Comparison of ENCODE assay signal across 22 mouse cellular contexts in the genomic region with DNA sequence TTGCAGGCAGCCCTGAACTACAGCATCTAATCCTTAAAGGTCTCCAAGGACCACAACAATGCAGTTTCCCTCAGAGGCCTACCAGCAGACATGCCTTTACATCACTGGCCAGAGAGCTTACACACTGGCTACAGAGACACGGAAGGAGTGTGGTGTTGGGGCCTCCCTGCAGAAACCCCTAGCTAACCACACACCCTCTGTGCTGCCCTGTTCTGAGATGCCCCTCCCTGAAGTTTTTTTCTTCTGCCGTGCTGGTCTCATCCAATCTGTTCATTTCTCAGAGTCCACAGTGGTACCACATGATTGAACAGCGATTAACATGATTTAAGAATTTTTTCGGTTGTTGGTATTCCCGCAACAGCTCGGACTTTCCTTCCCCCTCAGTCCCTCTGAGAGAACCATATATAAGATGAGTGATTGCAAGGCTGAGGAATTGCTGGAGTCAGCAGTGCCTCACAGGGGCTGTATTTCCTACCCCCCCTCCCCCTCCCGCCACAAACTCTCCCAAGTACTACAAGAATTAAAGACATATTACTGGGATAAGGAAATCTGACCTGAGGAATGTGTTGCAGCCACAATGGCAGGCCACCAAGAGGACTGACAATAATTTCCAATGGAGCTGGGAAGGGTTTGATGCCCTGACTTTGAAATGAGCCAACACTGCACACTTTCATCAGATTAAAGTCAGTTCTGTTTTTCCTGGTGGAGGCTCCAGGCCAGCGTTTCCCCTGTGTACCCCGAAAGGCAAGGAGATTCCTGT.
DNase-seq lines count a peak whose midpoint lies in the region; ATAC-seq lines count a peak whose summit lies in the region.
"Had no signal": no experiment of that assay in that cellular context is flagged by ENCODE, and none has a peak within 500 bp of the region (broad histone marks: within the 10 kb centered on the region; RNA-seq: fewer than 3 reads in every experiment).

No protein-coding gene starts in this region.

- H3K9ac ChIP-seq in kidney, embryonic 15.5 days = no peak overlapping the region
- H3K9ac ChIP-seq in limb, embryonic 11.5 days (ENCODE audit: low read length) = no peak overlapping the region

- ATAC-seq in kidney, embryonic 15.5 days (replicated peaks; ENCODE audit: low FRiP score) = peak; percentile 43; the same call in 1 of the 2 replicates
- ATAC-seq in limb, embryonic 11.5 days (ENCODE audit: insufficient number of reproducible peaks, low FRiP score, low TSS enrichment, low read depth) = 0 out of 2 replicates have a peak, but pooled peaks have one; percentile 56
- ATAC-seq: activated CD4-positive, CD25-positive, alpha-beta regulatory T cell, adult 4 months; hindbrain, embryonic 16.5 days; intestine, postnatal 0 days; lung, postnatal 0 days; midbrain, embryonic 16.5 days; Patski had no signal

- H3K4me2 ChIP-seq in kidney, embryonic 15.5 days = no peak overlapping the region
- H3K4me2 ChIP-seq in limb, embryonic 11.5 days (ENCODE audit: low read depth, severe bottlenecking) = no peak overlapping the region
- H3K4me2 ChIP-seq: liver, embryonic 11.5 days had no signal

- 56% methylated on average over 9 of the region's 9 CpGs for WGBS in kidney, embryonic 15.5 days
- WGBS in embryonic facial prominence, embryonic 10.5 days = 73% methylated on average over 9 of the region's 9 CpGs
- WGBS in limb, embryonic 11.5 days = 78% methylated on average over 9 of the region's 9 CpGs

- no peaks in the 10 kb centered on the region for H3K27me3 ChIP-seq in kidney, embryonic 15.5 days
- H3K27me3 ChIP-seq in embryonic facial prominence, embryonic 10.5 days (replicated peaks; ENCODE audit: low read depth, poor library complexity, severe bottlenecking) = no peaks in the 10 kb centered on the region
- no peaks in the 10 kb centered on the region for H3K27me3 ChIP-seq in limb, embryonic 11.5 days (ENCODE audit: control insufficient read depth, insufficient read depth, low read length)
- H3K27me3 ChIP-seq: Patski had no signal

- no peak for DNase-seq in kidney, adult 8-10 months
- peak; percentile 79 for DNase-seq in 3T3-L1 (ENCODE audit: low read depth, low spot score)
- no peak for DNase-seq in embryonic facial prominence, embryonic 10.5 days (ENCODE audit: low spot score)
- DNase-seq in limb, embryonic 11.5 days (ENCODE audit: low spot score) = no peak
- DNase-seq in gastrocnemius, postnatal 4 days (ENCODE audit: low spot score in 2 of 2) = no peak
- no peak for DNase-seq in gastrocnemius, postnatal 10 days
- DNase-seq: adrenal gland, postnatal 14 days; cerebellum, adult 18-20 months; gastrocnemius, postnatal 36 days; right cerebral cortex, adult 18-20 months; thymus, postnatal 4 days had no signal

- peaks cover 20% of the 10 kb centered on the region for H3K4me1 ChIP-seq in kidney, embryonic 15.5 days
- H3K4me1 ChIP-seq in embryonic facial prominence, embryonic 10.5 days = peaks cover 29% of the 10 kb centered on the region
- peaks cover 8% of the 10 kb centered on the region for H3K4me1 ChIP-seq in limb, embryonic 11.5 days (ENCODE audit: control insufficient read depth, insufficient read depth, low read length)

- H3K36me3 ChIP-seq in kidney, embryonic 15.5 days = 0 out of 2 replicates have a peak, but pooled peaks cover 3% of the 10 kb centered on the region
- peaks cover 6% of the 10 kb centered on the region; the same call in 1 of the 2 replicates for H3K36me3 ChIP-seq in embryonic facial prominence, embryonic 10.5 days (replicated peaks)
- no peaks in the 10 kb centered on the region for H3K36me3 ChIP-seq in limb, embryonic 11.5 days (ENCODE audit: control insufficient read depth, insufficient read depth, low read length)

- no peaks in the 10 kb centered on the region for H3K9me3 ChIP-seq in kidney, embryonic 15.5 days (replicated peaks)
- H3K9me3 ChIP-seq in embryonic facial prominence, embryonic 10.5 days = no peaks in the 10 kb centered on the region
- H3K9me3 ChIP-seq in limb, embryonic 11.5 days (ENCODE audit: control insufficient read depth, low read length) = no peaks in the 10 kb centered on the region
- H3K9me3 ChIP-seq: heart, embryonic 10.5 days had no signal

- H3K4me3 ChIP-seq in kidney, embryonic 15.5 days (replicated peaks) = no peak overlapping the region
- H3K4me3 ChIP-seq in embryonic facial prominence, embryonic 10.5 days = no peak overlapping the region
- H3K4me3 ChIP-seq in limb, embryonic 11.5 days (ENCODE audit: low read depth, low read length) = no peak overlapping the region
- H3K4me3 ChIP-seq: erythroblast, embryonic 14.5 days; heart, embryonic 10.5 days; left cerebral cortex, adult 2 months had no signal

- peak overlapping the region; percentile 56 for H3K27ac ChIP-seq in kidney, embryonic 15.5 days
- peak overlapping the region; percentile 19; the same call in 1 of the 2 replicates for H3K27ac ChIP-seq in embryonic facial prominence, embryonic 10.5 days (replicated peaks)
- H3K27ac ChIP-seq in limb, embryonic 11.5 days (replicated peaks; ENCODE audit: low read depth, low read length) = no peak overlapping the region
- H3K27ac ChIP-seq: heart, embryonic 10.5 days; left cerebral cortex, adult 2 months had no signal
